Mouse (Mus musculus): Measurements from ENCODE around the gene Dst. TPM values are rescaled to one million over a fixed set of nuclear protein-coding genes. Genes with fewer than 3 reads are reported as not detected.

Gene Dst
- polyA plus RNA-seq, 1 experiment from 2014 or later, result 25.9 TPM

DNA sequence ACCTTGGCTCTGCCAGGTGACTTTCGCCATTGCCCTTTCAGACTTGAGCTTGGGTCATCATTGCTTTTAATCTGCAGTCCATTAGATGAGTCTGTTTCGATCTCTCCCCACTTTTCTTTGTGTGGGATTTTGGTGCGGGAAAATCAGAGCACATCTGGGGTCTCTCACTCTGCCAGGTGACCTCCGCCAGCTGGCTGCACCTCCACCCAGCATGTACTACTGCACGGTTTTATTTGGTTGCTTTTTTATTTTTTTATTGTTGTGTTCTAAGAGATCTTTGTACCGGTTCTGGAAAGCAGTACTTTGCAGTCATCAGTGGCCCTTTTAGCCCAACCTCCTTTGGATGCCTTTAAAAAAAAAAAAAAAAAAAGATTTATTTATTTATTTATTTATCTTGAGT lies 112.6 kb downstream of the Dst start:
- H3K27ac ChIP-seq, result no peak overlapping the region
- H3K36me3 ChIP-seq, result no peaks in the 10 kb centered on the region

DNA sequence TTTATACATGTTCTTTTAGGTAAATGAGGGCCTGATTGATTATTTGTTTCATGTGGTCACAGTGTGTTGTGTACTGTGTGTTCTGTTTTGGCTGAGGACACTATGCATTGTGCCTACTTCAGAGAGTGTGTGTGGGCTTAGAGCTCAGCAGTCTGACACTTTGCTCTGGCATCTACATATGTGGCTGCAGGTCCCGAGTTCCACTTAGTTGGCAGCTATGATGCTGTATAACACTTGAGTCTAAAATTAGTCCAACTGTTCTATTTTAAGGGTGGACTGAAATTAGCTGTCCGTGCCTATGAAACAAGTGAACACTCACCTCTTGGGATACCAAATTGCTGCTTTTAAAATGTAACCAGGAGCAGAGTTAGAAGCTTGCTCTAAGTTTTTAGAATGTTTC lies 113.5 kb downstream of the Dst start:
- no peak overlapping the region for H3K27ac ChIP-seq
- WGBS, result 91% methylated on average over 2 of the region's 2 CpGs
- no peaks in the 10 kb centered on the region for H3K36me3 ChIP-seq
- H3K4me1 ChIP-seq (replicated peaks), result peaks cover 27% of the 10 kb centered on the region
- no peak overlapping the region for H3K4me3 ChIP-seq
- H3K27me3 ChIP-seq (ENCODE audit: insufficient read depth, poor library complexity, severe bottlenecking), result no peaks in the 10 kb centered on the region
- DNase-seq (ENCODE audit: low spot score), result no peak
- no peaks in the 10 kb centered on the region for H3K9me3 ChIP-seq

More for the DNA sequence above, 112.6 kb downstream of the Dst start:
- Histone ChIP-seq H3K9me3 (no peaks in the 10 kb centered on the region), H3K4me3 (no peak overlapping the region), H3K27me3 (ENCODE audit: insufficient read depth, poor library complexity, severe bottlenecking) (no peaks in the 10 kb centered on the region), H3K4me1 (replicated peaks) (peaks cover 30% of the 10 kb centered on the region)
- DNase-seq (ENCODE audit: low spot score), result no peak
- WGBS, result 85% methylated on average over 6 of the region's 6 CpGs

DNA sequence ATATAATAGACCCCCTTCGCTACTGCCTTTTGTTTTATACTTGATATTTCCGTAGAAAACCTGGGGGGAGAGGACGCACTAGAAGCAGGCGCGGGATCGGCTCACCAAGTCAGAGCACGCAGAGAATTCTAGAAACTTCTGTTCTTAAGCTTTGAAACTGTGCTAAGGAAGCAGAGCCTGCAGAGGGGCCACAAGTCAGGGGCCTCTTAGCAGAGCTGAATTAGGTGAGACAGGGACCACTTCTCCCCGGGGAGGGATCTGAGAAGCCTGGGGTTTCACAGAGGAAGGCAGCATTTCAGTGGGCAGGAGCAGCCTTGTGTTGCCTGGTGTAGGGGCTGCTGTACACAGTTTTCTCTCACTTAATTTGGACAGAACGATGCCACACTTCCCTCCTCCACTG lies 115.1 kb downstream of the Dst start:
- DNase-seq (ENCODE audit: low spot score), result no peak
- Histone ChIP-seq H3K4me1 (replicated peaks) (peaks cover 16% of the 10 kb centered on the region), H3K4me3 (no peak overlapping the region), H3K27ac (no peak overlapping the region), H3K9me3 (no peaks in the 10 kb centered on the region), H3K36me3 (no peaks in the 10 kb centered on the region), H3K27me3 (ENCODE audit: insufficient read depth, poor library complexity, severe bottlenecking) (no peaks in the 10 kb centered on the region)
- 77% methylated on average over 9 of the region's 9 CpGs for WGBS

DNA sequence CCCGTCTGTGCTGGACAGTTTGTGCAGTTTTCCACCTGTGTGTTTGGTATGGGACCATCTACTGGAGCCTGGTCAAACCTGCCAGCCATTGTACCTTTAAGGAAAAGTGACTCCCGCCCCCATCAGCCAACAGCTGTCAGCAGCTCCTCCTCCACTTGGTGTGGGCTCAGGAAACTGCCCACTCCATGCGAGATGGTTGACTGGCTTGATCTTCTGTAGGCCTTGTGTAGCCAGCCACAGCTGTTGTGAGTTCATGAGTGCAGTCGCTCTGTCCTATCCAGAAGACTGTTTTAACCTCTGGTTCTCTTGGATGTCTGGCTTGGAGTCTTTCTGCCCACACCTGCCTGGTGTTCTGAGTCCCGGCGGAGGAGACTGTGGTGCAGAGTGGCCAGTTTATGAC lies 117.9 kb downstream of the Dst start:
- no peaks in the 10 kb centered on the region for H3K9me3 ChIP-seq
- no peak overlapping the region for H3K4me3 ChIP-seq
- H3K27ac ChIP-seq, result no peak overlapping the region
- H3K4me1 ChIP-seq (replicated peaks), result peaks cover 10% of the 10 kb centered on the region
- no peak for DNase-seq (ENCODE audit: low spot score)
- H3K36me3 ChIP-seq, result no peaks in the 10 kb centered on the region
- WGBS, result 88% methylated on average over 6 of the region's 6 CpGs
- H3K27me3 ChIP-seq (ENCODE audit: insufficient read depth, poor library complexity, severe bottlenecking), result no peaks in the 10 kb centered on the region

DNA sequence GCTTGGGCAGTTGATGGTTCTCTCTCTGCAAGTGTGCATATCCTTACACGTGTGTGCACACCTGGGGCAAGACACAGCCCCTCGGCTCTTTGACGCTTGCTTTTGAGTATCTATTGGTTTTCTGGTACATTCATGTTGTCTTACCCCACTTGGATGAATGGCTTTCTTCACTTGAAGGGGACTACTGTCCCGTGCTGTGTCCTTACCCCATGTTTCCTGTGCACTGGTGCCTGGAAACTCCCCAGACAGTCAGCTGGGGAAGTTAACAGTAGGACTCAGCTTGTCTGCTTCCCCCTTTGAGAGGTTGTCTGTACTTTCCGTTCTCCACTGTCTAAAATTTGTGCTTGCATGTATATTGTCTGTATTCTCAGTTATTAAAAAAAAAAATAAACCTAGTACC lies 120.7 kb downstream of the Dst start:
- no peak for DNase-seq (ENCODE audit: low spot score)
- Histone ChIP-seq H3K36me3 (no peaks in the 10 kb centered on the region), H3K4me1 (replicated peaks) (peaks cover 12% of the 10 kb centered on the region; the same call in 1 of the 2 replicates), H3K4me3 (no peak overlapping the region), H3K27ac (no peak overlapping the region), H3K9me3 (no peaks in the 10 kb centered on the region), H3K27me3 (ENCODE audit: insufficient read depth, poor library complexity, severe bottlenecking) (no peaks in the 10 kb centered on the region)
- 84% methylated on average over 5 of the region's 5 CpGs for WGBS

DNA sequence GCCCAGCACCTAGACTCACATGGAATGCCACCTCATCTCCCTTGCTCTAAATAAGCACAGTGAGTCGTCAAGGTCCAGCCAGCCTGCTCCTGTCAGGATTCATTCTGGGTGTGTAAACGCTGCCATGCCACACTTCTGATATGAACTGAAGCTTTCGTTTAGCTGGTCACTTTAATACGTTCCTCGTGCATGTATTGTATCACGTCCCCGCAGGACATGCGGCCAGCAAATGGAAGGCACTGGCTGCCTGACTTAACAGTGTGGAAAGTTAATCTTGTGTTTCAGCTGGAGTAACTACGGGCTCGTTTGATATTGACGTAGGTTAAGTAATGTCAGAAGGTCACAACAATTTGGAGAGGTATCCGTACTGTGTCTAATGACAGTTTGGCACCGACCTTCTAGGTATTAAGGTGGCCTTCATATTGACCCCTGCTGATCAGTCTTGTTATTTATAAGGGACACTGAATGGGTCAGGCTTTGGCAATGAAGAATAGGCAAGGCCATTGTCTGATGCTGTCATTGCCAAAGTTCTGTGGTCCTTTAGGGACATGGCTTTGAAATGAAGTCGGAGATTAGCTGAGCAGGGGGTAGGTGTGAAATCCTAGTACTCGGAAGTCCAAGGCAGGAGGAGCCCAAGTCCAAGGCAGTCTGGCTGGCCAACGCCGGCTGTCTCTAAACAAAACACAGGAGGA lies 122.5 kb downstream of the Dst start:
- H3K27ac ChIP-seq, result no peak overlapping the region
- no peak overlapping the region for H3K4me3 ChIP-seq
- H3K27me3 ChIP-seq (ENCODE audit: insufficient read depth, poor library complexity, severe bottlenecking), result no peaks in the 10 kb centered on the region
- DNase-seq (ENCODE audit: low spot score), result no peak
- no peaks in the 10 kb centered on the region for H3K36me3 ChIP-seq
- WGBS, result 84% methylated on average over 17 of the region's 17 CpGs
- no peaks in the 10 kb centered on the region for H3K9me3 ChIP-seq
- peaks cover 20% of the 10 kb centered on the region; the same call in 1 of the 2 replicates for H3K4me1 ChIP-seq (replicated peaks)

DNA sequence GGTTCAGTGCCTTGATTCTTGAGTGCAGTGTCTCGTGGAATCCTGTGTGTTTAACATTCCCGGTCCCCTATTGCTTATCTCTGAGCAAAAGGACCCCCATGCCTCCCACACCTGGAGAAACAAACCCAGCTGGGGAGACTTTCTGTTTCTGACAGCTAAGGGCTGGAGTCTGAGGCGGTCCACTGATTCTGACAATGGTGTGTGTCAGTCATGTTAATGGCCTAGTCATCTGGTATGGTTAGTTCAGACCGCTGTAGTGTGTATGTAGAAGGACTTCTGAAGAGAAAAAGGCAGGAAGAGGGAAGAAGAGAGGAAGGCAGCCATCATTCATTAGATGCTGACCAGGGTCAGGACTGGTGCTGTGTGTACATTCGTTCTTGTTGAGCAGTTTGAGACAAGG lies 125.0 kb downstream of the Dst start:
- Histone ChIP-seq H3K4me3 (no peak overlapping the region), H3K4me1 (replicated peaks) (peaks cover 20% of the 10 kb centered on the region; the same call in 1 of the 2 replicates), H3K9me3 (no peaks in the 10 kb centered on the region), H3K27ac (no peak overlapping the region), H3K27me3 (ENCODE audit: insufficient read depth, poor library complexity, severe bottlenecking) (no peaks in the 10 kb centered on the region), H3K36me3 (no peaks in the 10 kb centered on the region)
- DNase-seq (ENCODE audit: low spot score), result no peak
- WGBS, result 58% methylated on average over 5 of the region's 5 CpGs

DNA sequence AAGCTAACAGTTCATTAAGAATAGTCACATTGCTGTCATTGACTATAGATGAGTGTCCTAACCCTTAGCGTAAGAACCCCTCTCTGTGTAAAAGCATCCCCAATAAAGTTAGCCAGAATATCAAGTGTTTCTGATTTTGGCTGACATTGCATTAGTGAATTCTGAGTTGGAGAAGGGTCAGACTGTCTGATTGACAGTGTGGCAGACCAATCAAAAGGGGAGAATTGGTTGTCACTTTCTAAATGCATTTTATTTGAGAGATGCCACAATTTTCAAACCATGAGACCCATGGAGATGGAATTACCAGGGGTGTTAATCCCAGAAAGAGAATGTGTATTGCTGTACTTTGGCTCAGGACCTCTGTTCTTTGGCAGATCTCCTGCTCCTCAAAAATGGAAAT lies 125.5 kb downstream of the Dst start:
- Histone ChIP-seq H3K4me1 (replicated peaks) (peaks cover 19% of the 10 kb centered on the region; the same call in 1 of the 2 replicates), H3K4me3 (no peak overlapping the region), H3K27me3 (ENCODE audit: insufficient read depth, poor library complexity, severe bottlenecking) (no peaks in the 10 kb centered on the region), H3K9me3 (no peaks in the 10 kb centered on the region), H3K36me3 (peaks cover 3% of the 10 kb centered on the region; the same call in 1 of the 2 replicates), H3K27ac (no peak overlapping the region)
- WGBS, result 90% methylated on average over 1 of the region's 1 CpGs
- no peak for DNase-seq (ENCODE audit: low spot score)

DNA sequence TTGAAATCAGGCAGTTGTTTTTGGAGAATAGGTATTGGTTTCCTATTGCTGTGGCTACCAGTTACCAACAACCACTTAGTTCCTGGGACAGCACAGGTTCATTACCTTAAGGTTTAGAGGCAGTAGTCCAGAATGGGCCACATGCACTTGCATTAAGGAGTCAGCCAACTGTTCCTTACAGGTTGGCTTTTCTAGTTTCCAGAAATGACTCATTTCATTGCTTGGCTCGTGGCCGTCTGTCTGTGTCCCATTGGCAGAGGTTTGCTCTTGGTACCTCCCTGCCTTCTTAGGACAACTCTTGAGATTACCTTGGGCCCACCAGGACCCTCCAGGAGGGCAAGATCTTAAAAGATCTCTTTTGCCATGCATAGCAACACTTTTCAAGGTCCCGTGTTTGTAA lies 125.9 kb downstream of the Dst start:
- WGBS, result 91% methylated on average over 3 of the region's 3 CpGs
- Histone ChIP-seq H3K27me3 (ENCODE audit: insufficient read depth, poor library complexity, severe bottlenecking) (no peaks in the 10 kb centered on the region), H3K4me1 (replicated peaks) (peaks cover 16% of the 10 kb centered on the region; the same call in 1 of the 2 replicates), H3K36me3 (peaks cover 4% of the 10 kb centered on the region; the same call in 1 of the 2 replicates), H3K4me3 (no peak overlapping the region), H3K27ac (no peak overlapping the region), H3K9me3 (no peaks in the 10 kb centered on the region)
- DNase-seq (ENCODE audit: low spot score), result no peak

DNA sequence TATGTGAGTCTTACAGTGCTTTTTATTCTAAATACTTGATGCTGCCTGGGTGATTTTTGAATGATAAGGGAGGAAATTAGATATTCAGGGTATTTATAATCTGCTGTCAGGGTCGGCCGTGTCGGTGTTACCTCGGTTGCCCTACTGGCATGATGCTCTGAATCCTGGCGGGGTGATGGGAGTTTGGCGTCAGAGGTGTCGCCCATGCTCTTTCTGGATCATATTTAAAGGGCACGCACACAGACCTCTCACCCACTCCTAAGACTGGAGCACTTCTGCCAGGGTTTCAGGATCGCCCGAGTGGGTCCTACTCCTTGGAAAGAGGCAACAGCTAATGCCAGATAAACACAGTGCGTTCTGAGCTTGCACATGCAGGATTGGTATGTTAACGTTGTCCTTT lies 128.1 kb downstream of the Dst start:
- 92% methylated on average over 12 of the region's 12 CpGs for WGBS
- no peaks in the 10 kb centered on the region for H3K9me3 ChIP-seq
- no peak for DNase-seq (ENCODE audit: low spot score)
- H3K4me3 ChIP-seq, result no peak overlapping the region
- H3K36me3 ChIP-seq, result peaks cover 4% of the 10 kb centered on the region; the same call in 1 of the 2 replicates
- no peak overlapping the region for H3K27ac ChIP-seq
- no peaks in the 10 kb centered on the region for H3K27me3 ChIP-seq (ENCODE audit: insufficient read depth, poor library complexity, severe bottlenecking)
- H3K4me1 ChIP-seq (replicated peaks), result peaks cover 18% of the 10 kb centered on the region

DNA sequence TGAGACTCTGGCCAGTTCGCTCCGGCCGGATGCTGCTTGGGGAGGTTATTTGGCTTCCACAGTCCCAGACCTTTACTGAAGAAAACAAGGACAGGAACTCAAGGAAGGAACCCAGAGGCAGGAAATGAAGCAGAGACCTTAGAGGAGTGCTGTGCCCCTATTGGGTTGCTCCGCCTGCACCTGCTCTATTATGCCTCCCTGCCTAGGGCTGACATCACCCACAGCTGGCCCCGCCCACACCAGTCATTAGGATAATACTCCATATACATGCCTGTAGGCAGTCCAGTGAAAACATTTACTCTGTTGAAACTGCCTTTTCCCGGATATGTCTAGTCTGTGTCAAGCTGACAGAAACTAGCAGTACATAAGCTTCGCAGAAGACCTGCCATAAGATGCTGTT lies 130.5 kb downstream of the Dst start:
- H3K4me1 ChIP-seq (replicated peaks), result peaks cover 21% of the 10 kb centered on the region
- H3K27me3 ChIP-seq (ENCODE audit: insufficient read depth, poor library complexity, severe bottlenecking), result no peaks in the 10 kb centered on the region
- DNase-seq (ENCODE audit: low spot score), result no peak
- H3K27ac ChIP-seq, result no peak overlapping the region
- H3K36me3 ChIP-seq, result peaks cover 4% of the 10 kb centered on the region; the same call in 1 of the 2 replicates
- 92% methylated on average over 7 of the region's 7 CpGs for WGBS
- no peak overlapping the region for H3K4me3 ChIP-seq
- no peaks in the 10 kb centered on the region for H3K9me3 ChIP-seq

DNA sequence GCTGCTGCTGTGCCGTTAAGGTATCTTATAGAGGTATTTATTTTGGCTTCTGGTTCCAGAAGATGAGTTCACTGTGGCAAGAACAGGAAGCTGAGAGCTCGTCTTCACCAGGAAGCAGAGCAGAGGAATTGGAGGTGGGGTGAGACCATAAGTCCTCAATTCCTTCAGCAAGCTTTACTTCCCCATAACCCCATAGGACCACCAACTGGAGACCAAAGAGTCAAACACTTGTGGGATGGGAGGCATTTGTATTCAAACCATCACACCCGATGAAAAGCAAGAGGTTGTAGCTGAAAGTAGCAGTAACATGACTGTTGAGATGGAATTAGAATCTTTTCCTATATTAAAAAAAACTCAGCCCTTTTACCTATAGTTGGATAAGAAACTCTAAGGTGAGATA lies 132.0 kb downstream of the Dst start:
- no peak overlapping the region for H3K27ac ChIP-seq
- DNase-seq (ENCODE audit: low spot score), result no peak
- WGBS, result 86% methylated on average over 3 of the region's 3 CpGs
- H3K27me3 ChIP-seq (ENCODE audit: insufficient read depth, poor library complexity, severe bottlenecking), result no peaks in the 10 kb centered on the region
- H3K9me3 ChIP-seq, result no peaks in the 10 kb centered on the region
- H3K4me3 ChIP-seq, result no peak overlapping the region
- peaks cover 4% of the 10 kb centered on the region; the same call in 1 of the 2 replicates for H3K36me3 ChIP-seq
- H3K4me1 ChIP-seq (replicated peaks), result peaks cover 17% of the 10 kb centered on the region

DNA sequence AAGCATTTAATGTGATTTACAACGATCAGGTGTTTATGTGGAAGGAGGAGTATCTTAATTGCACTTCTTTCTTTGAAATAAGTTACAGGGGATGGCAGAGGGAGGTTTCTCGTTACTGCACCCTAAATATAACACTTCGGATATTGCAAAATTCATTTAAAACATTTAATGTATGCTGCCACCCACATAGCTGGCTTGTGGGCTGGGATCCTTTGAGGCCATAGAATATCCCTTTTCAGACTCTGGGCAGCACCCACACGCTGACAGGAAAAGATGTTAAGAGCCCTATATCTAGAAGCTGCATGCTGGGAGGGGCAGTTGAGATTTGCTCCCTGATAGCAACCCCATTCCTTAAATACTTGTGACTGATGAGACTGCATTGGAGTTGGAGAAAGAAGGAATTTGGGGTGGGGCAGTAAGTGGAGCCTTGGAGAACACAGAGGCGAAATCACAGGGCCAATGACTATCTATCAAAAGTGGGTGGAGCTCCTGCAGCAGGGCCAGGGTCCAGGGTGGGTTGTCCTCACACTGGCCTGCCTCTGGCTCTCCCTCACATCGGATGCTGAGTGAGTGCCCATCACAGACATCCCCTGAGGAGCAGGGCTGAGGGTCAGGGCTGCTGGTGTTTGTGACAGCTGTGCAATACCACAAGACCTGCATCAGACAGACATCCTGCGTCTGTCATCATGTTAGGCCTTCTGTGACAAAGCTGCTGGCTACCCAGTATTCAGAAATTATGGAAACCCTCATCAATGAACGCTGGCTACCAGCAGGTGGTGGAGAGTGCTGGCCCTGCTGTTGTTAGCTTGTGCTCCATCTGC lies 133.1 kb downstream of the Dst start:
- 56% methylated on average over 8 of the region's 8 CpGs for WGBS
- DNase-seq (ENCODE audit: low spot score), result peak; percentile 26
- Histone ChIP-seq H3K27ac (peak overlapping the region; percentile 23; the same call in 1 of the 2 replicates), H3K27me3 (ENCODE audit: insufficient read depth, poor library complexity, severe bottlenecking) (no peaks in the 10 kb centered on the region), H3K4me3 (no peak overlapping the region), H3K4me1 (replicated peaks) (peaks cover 20% of the 10 kb centered on the region), H3K9me3 (no peaks in the 10 kb centered on the region), H3K36me3 (peaks cover 4% of the 10 kb centered on the region; the same call in 1 of the 2 replicates)

Data from hindbrain, embryonic 10.5 days (tissue).